Mouse (Mus musculus): ENCODE measurements around the gene Ubald2. TPM values are rescaled to one million over a fixed set of nuclear protein-coding genes. Genes with fewer than 3 reads are reported as not detected.

Gene Ubald2
- polyA plus RNA-seq, 1 experiment from 2014 or later, result 78.5 TPM

DNA sequence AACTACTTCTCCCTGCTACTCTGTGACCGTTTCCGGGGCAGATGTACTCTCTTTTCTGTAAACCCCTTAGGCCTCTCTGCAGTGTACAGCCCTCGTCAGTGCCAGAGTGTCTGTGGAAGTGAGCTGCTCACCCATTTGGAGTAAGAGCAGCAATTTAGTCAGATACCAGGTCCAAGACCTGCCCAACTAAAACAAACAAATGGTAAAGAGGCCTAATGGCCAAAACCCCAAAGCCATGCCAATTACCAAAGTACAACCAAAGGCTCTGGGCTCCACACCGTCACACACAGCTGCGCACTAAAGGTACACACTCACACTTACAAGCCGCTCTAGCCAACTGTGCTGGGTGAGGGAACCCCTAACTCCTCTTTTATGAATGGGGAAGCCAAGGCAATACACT, 42.8 kb downstream of the Ubald2 start:
- WGBS, result 90% methylated on average over 6 of the region's 6 CpGs
- DNase-seq (ENCODE audit: low spot score) (no peak), ATAC-seq (replicated peaks; ENCODE audit: low FRiP score, low TSS enrichment, low read depth) (no peak)
- Histone ChIP-seq H3K4me2 (ENCODE audit: low read length) (no peak overlapping the region), H3K9ac (ENCODE audit: low read length) (no peak overlapping the region), H3K36me3 (ENCODE audit: control insufficient read depth, insufficient read depth, low read length) (peaks cover 99% of the 10 kb centered on the region), H3K9me3 (ENCODE audit: control insufficient read depth, low read length) (no peaks in the 10 kb centered on the region), H3K27ac (ENCODE audit: low read depth) (no peak overlapping the region), H3K4me3 (ENCODE audit: low read depth, low read length) (no peak overlapping the region), H3K4me1 (replicated peaks; ENCODE audit: control insufficient read depth, insufficient read depth, low read length) (no peaks in the 10 kb centered on the region), H3K27me3 (replicated peaks; ENCODE audit: control insufficient read depth, insufficient read depth, low read length) (no peaks in the 10 kb centered on the region)

DNA sequence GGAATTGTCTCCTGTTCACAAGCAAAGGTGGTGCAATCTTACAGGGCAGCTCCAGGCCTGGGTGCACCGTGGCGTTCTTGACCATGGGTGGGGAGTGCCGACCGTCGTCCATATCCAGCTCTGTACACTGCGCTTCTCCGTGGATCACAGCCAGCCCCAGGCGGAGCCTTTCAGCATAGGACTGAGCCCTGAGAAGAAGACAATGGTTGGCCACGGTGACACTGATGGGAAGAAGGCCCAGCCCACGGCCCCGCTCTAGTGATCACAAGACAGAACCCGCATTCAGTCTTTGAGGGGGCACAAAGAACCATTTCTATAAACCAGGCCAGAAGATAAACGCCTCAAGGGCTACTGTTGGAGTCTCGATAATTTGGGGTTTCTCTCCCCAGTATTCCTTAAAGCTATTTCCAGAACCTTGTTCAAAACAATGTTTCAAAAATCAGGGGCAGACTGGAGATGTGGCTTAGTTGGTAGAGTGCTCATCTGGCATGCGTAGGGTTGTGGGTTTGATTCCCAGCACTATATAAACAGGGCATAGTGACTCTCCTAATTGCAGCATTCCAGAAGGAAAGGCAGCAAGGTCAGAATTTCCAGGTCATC, 43.4 kb downstream of the Ubald2 start:
- Histone ChIP-seq H3K4me1 (replicated peaks; ENCODE audit: control insufficient read depth, insufficient read depth, low read length) (no peaks in the 10 kb centered on the region), H3K4me3 (ENCODE audit: low read depth, low read length) (no peak overlapping the region), H3K9ac (ENCODE audit: low read length) (no peak overlapping the region), H3K27me3 (replicated peaks; ENCODE audit: control insufficient read depth, insufficient read depth, low read length) (no peaks in the 10 kb centered on the region), H3K9me3 (ENCODE audit: control insufficient read depth, low read length) (no peaks in the 10 kb centered on the region), H3K27ac (ENCODE audit: low read depth) (no peak overlapping the region), H3K4me2 (ENCODE audit: low read length) (no peak overlapping the region), H3K36me3 (ENCODE audit: control insufficient read depth, insufficient read depth, low read length) (peaks cover 99% of the 10 kb centered on the region)
- no peak for DNase-seq (ENCODE audit: low spot score)
- 91% methylated on average over 15 of the region's 15 CpGs for WGBS
- ATAC-seq (replicated peaks; ENCODE audit: low FRiP score, low TSS enrichment, low read depth), result no peak

- Histone ChIP-seq H3K9me3 (ENCODE audit: control insufficient read depth, low read length) (no peaks in the 10 kb centered on the region), H3K4me2 (ENCODE audit: low read length) (no peak overlapping the region), H3K36me3 (ENCODE audit: control insufficient read depth, insufficient read depth, low read length) (peaks cover 96% of the 10 kb centered on the region), H3K27ac (ENCODE audit: low read depth) (no peak overlapping the region), H3K4me3 (ENCODE audit: low read depth, low read length) (no peak overlapping the region), H3K4me1 (replicated peaks; ENCODE audit: control insufficient read depth, insufficient read depth, low read length) (no peaks in the 10 kb centered on the region), H3K9ac (ENCODE audit: low read length) (no peak overlapping the region), H3K27me3 (replicated peaks; ENCODE audit: control insufficient read depth, insufficient read depth, low read length) (no peaks in the 10 kb centered on the region)
- DNase-seq (ENCODE audit: low spot score) (no peak), ATAC-seq (replicated peaks; ENCODE audit: low FRiP score, low TSS enrichment, low read depth) (no peak)
- 86% methylated on average over 7 of the region's 7 CpGs for WGBS
Observed at GRCm38 (mm10) chr11:116478978-116479377, 45.1 kb downstream of the Ubald2 start.

GRCm38 (mm10) chr11:116479832-116480231, 45.9 kb downstream of the Ubald2 start:
- DNase-seq (ENCODE audit: low spot score) (no peak), ATAC-seq (replicated peaks; ENCODE audit: low FRiP score, low TSS enrichment, low read depth) (no peak)
- Histone ChIP-seq H3K4me3 (ENCODE audit: low read depth, low read length) (no peak overlapping the region), H3K27ac (ENCODE audit: low read depth) (no peak overlapping the region), H3K27me3 (replicated peaks; ENCODE audit: control insufficient read depth, insufficient read depth, low read length) (no peaks in the 10 kb centered on the region), H3K9me3 (ENCODE audit: control insufficient read depth, low read length) (no peaks in the 10 kb centered on the region), H3K4me2 (ENCODE audit: low read length) (no peak overlapping the region), H3K9ac (ENCODE audit: low read length) (no peak overlapping the region), H3K36me3 (ENCODE audit: control insufficient read depth, insufficient read depth, low read length) (peaks cover 97% of the 10 kb centered on the region), H3K4me1 (replicated peaks; ENCODE audit: control insufficient read depth, insufficient read depth, low read length) (no peaks in the 10 kb centered on the region)
- WGBS, result 50% methylated on average over 8 of the region's 8 CpGs

- H3K27me3 ChIP-seq (replicated peaks; ENCODE audit: control insufficient read depth, insufficient read depth, low read length), result no peaks in the 10 kb centered on the region
- H3K4me2 ChIP-seq (ENCODE audit: low read length), result no peak overlapping the region
- no peaks in the 10 kb centered on the region for H3K9me3 ChIP-seq (ENCODE audit: control insufficient read depth, low read length)
- H3K27ac ChIP-seq (ENCODE audit: low read depth), result no peak overlapping the region
- H3K36me3 ChIP-seq (ENCODE audit: control insufficient read depth, insufficient read depth, low read length), result peaks cover 97% of the 10 kb centered on the region
- DNase-seq (ENCODE audit: low spot score) (no peak), ATAC-seq (replicated peaks; ENCODE audit: low FRiP score, low TSS enrichment, low read depth) (no peak)
- 97% methylated on average over 8 of the region's 8 CpGs for WGBS
- H3K4me3 ChIP-seq (ENCODE audit: low read depth, low read length), result no peak overlapping the region
- H3K4me1 ChIP-seq (replicated peaks; ENCODE audit: control insufficient read depth, insufficient read depth, low read length), result no peaks in the 10 kb centered on the region
- H3K9ac ChIP-seq (ENCODE audit: low read length), result no peak overlapping the region
Observed at GRCm38 (mm10) chr11:116480975-116481374, 47.1 kb downstream of the Ubald2 start.

- Histone ChIP-seq H3K4me1 (replicated peaks; ENCODE audit: control insufficient read depth, insufficient read depth, low read length) (no peaks in the 10 kb centered on the region), H3K4me2 (ENCODE audit: low read length) (no peak overlapping the region), H3K4me3 (ENCODE audit: low read depth, low read length) (no peak overlapping the region), H3K36me3 (ENCODE audit: control insufficient read depth, insufficient read depth, low read length) (peaks cover 97% of the 10 kb centered on the region), H3K9ac (ENCODE audit: low read length) (no peak overlapping the region), H3K9me3 (ENCODE audit: control insufficient read depth, low read length) (no peaks in the 10 kb centered on the region), H3K27ac (ENCODE audit: low read depth) (no peak overlapping the region), H3K27me3 (replicated peaks; ENCODE audit: control insufficient read depth, insufficient read depth, low read length) (no peaks in the 10 kb centered on the region)
- WGBS, result 87% methylated on average over 7 of the region's 7 CpGs
- DNase-seq (ENCODE audit: low spot score), result no peak
- no peak for ATAC-seq (replicated peaks; ENCODE audit: low FRiP score, low TSS enrichment, low read depth)
Observed at GRCm38 (mm10) chr11:116481776-116482175, 47.9 kb downstream of the Ubald2 start.

GRCm38 (mm10) chr11:116484261-116484660, 50.4 kb downstream of the Ubald2 start:
- no peak overlapping the region for H3K9ac ChIP-seq (ENCODE audit: low read length)
- H3K27me3 ChIP-seq (replicated peaks; ENCODE audit: control insufficient read depth, insufficient read depth, low read length), result no peaks in the 10 kb centered on the region
- WGBS, result 94% methylated on average over 8 of the region's 8 CpGs
- H3K27ac ChIP-seq (ENCODE audit: low read depth), result no peak overlapping the region
- H3K36me3 ChIP-seq (ENCODE audit: control insufficient read depth, insufficient read depth, low read length), result peaks cover 82% of the 10 kb centered on the region
- ATAC-seq (replicated peaks; ENCODE audit: low FRiP score, low TSS enrichment, low read depth) (no peak), DNase-seq (ENCODE audit: low spot score) (no peak)
- H3K4me2 ChIP-seq (ENCODE audit: low read length), result no peak overlapping the region
- H3K9me3 ChIP-seq (ENCODE audit: control insufficient read depth, low read length), result no peaks in the 10 kb centered on the region
- H3K4me1 ChIP-seq (replicated peaks; ENCODE audit: control insufficient read depth, insufficient read depth, low read length), result peaks cover 6% of the 10 kb centered on the region; the same call in 1 of the 2 replicates
- no peak overlapping the region for H3K4me3 ChIP-seq (ENCODE audit: low read depth, low read length)

DNA sequence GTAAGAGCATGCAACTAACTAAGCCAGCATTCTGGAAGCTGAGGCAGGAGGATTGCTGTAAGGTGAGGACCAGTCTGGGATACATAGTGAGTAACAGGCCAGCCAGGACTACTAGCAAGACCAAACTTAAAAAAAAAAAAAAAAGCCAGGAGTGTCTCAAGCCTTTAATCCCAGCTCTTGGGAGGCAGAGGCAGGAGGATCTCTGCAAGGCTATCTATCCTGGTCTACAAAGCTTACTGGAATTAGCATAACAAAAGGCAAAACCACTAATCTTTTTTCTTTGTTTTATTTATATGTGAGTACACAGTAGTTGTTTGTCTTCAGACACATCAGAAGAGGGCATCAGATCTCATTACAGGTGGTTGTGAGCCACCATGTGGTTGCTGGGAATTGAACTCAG, 54.3 kb downstream of the Ubald2 start:
- no peak overlapping the region for H3K4me3 ChIP-seq (ENCODE audit: low read depth, low read length)
- peaks cover 46% of the 10 kb centered on the region for H3K36me3 ChIP-seq (ENCODE audit: control insufficient read depth, insufficient read depth, low read length)
- H3K9ac ChIP-seq (ENCODE audit: low read length), result no peak overlapping the region
- H3K4me1 ChIP-seq (replicated peaks; ENCODE audit: control insufficient read depth, insufficient read depth, low read length), result peaks cover 6% of the 10 kb centered on the region; the same call in 1 of the 2 replicates
- ATAC-seq (replicated peaks; ENCODE audit: low FRiP score, low TSS enrichment, low read depth) (no peak), DNase-seq (ENCODE audit: low spot score) (no peak)
- H3K27me3 ChIP-seq (replicated peaks; ENCODE audit: control insufficient read depth, insufficient read depth, low read length), result no peaks in the 10 kb centered on the region
- no peaks in the 10 kb centered on the region for H3K9me3 ChIP-seq (ENCODE audit: control insufficient read depth, low read length)
- H3K4me2 ChIP-seq (ENCODE audit: low read length), result no peak overlapping the region
- H3K27ac ChIP-seq (ENCODE audit: low read depth), result no peak overlapping the region
